Mouse (Mus musculus) forebrain, embryonic 11.5 days (tissue): ENCODE measurements at regions not wholly inside any gene's neighbourhood (a gene's known extent, or its start where the extent isn't known, plus 50 kb on each side); places are given as distances from the start of the nearest gene placed in this dataset.

ENCODE experiments used
- ATAC-seq: fragments of 200-750 bp; cut with Nextera tagmentation; replicated peaks from 2 replicates; pipeline ENCODE4 v1.8.0; 2017; ENCODE audit warnings: moderate TSS enrichment; ENCODE audit not compliant: low FRiP score
- DNase-seq: peaks from one replicate; pipeline ENCODE4 v3.0.0-alpha.2; 2017; ENCODE audit warnings: low spot score
- H3K27ac ChIP-seq: fragments of 300-500 bp; sonication (generic); 2 replicates; pipeline ENCODE4 v1.5.1; 2014; ENCODE audit warnings: low read depth, low read length
- H3K27me3 ChIP-seq: fragments of 300-500 bp; sonication (generic); 2 replicates; pipeline ENCODE4 v1.6.1; 2014; ENCODE audit warnings: mild to moderate bottlenecking, low read length, mixed read lengths; ENCODE audit not compliant: control insufficient read depth, insufficient read depth
- H3K36me3 ChIP-seq: fragments of 300-500 bp; sonication (generic); 2 replicates; pipeline ENCODE4 v1.6.1; 2014; ENCODE audit warnings: mild to moderate bottlenecking, low read length, moderate library complexity, mixed read lengths; ENCODE audit not compliant: control insufficient read depth, insufficient read depth
- H3K4me1 ChIP-seq: fragments of 300-500 bp; sonication (generic); replicated peaks from 2 replicates; pipeline ENCODE4 v1.6.1; 2014; ENCODE audit warnings: low read length, mixed read lengths; ENCODE audit not compliant: control insufficient read depth, insufficient read depth
- H3K4me2 ChIP-seq: fragments of 300-500 bp; sonication (generic); 2 replicates; pipeline ENCODE4 v1.6.1; 2014; ENCODE audit warnings: low read depth, mild to moderate bottlenecking, low read length, moderate library complexity, mixed read lengths; ENCODE audit not compliant: severe bottlenecking
- H3K4me3 ChIP-seq: fragments of 300-500 bp; sonication (generic); 2 replicates; pipeline ENCODE4 v1.5.1; 2014; ENCODE audit warnings: low read depth, low read length
- H3K9ac ChIP-seq: fragments of 300-500 bp; sonication (generic); 2 replicates; pipeline ENCODE4 v1.6.1; 2014; ENCODE audit warnings: low read length
- H3K9me3 ChIP-seq: fragments of 300-500 bp; sonication (generic); 2 replicates; pipeline ENCODE4 v1.6.1; 2016; ENCODE audit warnings: low read length, mixed read lengths; ENCODE audit not compliant: control insufficient read depth
- WGBS: fragments of 180-500 bp; shearing (Covaris S2); extraction: QIAGEN DNeasy Blood & Tissue Kit; methylation state at CpG from one replicate; pipeline ENCODE4 v1.1.7; 2014; 5-methylcytosine and 5-hydroxymethylcytosine counted together

DNA sequence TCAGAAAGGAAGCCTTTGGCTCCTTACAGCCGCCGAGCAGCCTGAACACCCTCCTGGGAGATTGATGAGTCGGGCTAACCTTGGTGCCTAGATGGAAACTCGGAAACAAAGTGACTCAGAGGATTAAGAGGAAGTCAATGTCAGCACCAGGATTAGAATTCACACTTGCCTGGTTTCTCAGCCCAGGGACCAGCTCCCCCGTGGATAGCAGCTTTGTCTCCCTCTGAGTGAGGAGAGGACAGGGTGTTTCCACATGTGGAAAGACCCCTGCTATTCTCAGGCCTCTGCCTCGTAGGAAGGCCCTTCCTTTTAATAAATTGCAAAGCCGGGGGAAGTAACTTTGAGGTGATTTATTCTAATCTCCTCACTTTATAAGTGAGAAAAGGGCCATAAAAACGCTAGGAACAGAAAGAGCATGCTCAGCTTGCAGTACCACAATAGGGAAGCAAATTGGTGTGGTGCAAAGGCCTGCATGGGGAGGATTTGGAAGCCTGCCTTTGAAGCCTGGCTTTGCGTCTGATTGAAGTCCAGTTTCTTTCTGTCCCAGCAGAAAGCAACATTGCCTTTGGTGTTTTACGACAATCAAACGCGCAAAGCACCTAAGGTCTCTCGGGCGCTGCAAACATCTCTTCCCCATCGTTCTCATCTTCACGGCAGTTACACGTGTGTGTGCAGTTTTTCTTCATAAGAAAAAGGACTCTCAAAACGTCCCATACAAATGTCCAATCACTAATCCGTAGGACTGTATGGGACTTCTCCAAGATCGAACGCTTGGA, 242.8 kb downstream of the Ndfip2 start:
- peak overlapping the region; percentile 57 for H3K27ac ChIP-seq

DNA sequence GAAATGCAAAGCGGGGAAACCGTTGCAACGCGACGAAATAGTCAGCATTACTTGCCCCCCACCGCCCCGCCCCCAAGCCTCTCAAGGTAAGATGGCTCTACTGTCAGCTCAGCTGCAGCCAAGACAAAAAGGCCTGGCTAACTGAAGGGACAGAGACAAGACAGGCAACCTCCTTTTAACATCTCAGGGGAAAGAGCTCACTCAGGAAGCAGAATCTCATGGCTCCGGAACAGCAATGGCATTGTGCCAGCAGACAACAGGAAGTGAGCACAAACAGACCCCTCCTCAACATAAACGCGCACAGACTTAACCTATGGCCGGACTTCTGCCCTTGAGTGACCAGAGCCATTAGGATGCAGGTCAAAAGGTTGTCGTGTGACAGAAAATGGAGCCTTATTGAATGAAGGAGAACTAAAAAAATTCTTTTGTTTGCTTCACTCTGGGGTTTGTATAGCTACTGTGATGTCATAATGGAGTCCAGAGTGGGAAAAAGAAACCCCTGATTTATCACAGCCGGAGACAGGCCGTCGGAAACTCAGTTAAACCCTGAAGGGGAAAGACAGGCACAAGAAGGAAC, 241.0 kb downstream of the Ndfip2 start:
- 17% methylated on average over 15 of the region's 15 CpGs for WGBS
- no peak overlapping the region for H3K27ac ChIP-seq
- no peaks in the 10 kb centered on the region for H3K36me3 ChIP-seq
- H3K4me1 ChIP-seq = peaks cover 26% of the 10 kb centered on the region; the same call in 1 of the 2 replicates
- peak overlapping the region; percentile 27; the same call in 1 of the 2 replicates for H3K9ac ChIP-seq
- peak; percentile 45 for DNase-seq
- no peak for ATAC-seq
- no peaks in the 10 kb centered on the region for H3K9me3 ChIP-seq
- H3K4me2 ChIP-seq = peak overlapping the region; percentile 40
- H3K4me3 ChIP-seq = no peak overlapping the region
- H3K27me3 ChIP-seq = peaks cover 12% of the 10 kb centered on the region

More for the DNA sequence above, 242.8 kb downstream of the Ndfip2 start:
- H3K4me3 ChIP-seq = no peak overlapping the region
- peak; percentile 68 for ATAC-seq
- H3K9me3 ChIP-seq = no peaks in the 10 kb centered on the region
- H3K9ac ChIP-seq = peak overlapping the region; percentile 20; the same call in 1 of the 2 replicates
- peaks cover 26% of the 10 kb centered on the region; the same call in 1 of the 2 replicates for H3K4me1 ChIP-seq
- peaks cover 12% of the 10 kb centered on the region for H3K27me3 ChIP-seq
- H3K36me3 ChIP-seq = no peaks in the 10 kb centered on the region
- peak overlapping the region; percentile 42; the same call in 1 of the 2 replicates for H3K4me2 ChIP-seq
- 3% methylated on average over 21 of the region's 21 CpGs for WGBS
- DNase-seq = peak; percentile 64

DNA sequence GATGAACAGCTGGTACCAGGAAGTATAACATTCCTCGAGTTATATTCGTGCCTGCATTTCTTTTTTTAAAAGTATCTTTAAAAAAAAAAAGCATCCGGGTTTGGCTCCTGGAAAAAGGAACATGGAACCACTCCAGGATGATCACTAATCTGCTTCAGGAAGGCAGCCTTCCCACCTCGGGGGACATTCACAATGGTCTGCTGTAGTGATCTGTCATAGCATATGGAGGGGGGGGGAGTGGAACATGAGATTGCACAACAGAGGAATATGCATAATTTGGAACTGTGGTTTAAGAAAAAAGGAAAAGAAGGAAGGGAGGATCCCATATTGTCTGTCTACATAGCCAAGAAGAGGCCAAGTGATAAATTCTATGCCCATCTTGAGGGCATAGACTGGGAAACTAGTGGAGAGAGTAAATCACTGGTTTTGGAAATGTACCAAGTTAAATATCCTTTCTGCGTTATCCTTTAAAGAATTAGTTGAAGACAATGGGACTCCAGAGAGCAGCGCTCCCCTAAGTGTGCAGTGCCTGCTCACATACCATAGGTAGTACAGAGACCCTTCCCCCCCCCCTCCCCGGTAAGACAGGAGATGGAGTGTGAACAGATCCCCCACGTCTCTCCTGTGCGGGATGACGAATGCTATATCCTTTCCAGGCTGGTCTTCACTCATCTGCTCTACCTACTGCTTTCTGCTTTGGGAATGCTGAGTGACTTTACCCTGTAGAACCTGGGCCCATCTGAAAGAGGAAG, 240.0 kb downstream of the Ndfip2 start:
- no peak overlapping the region for H3K9ac ChIP-seq
- DNase-seq (no peak), ATAC-seq (no peak)
- H3K4me2 ChIP-seq = no peak overlapping the region
- H3K36me3 ChIP-seq = no peaks in the 10 kb centered on the region
- H3K27me3 ChIP-seq = peaks cover 8% of the 10 kb centered on the region
- H3K4me3 ChIP-seq = no peak overlapping the region
- WGBS = 81% methylated on average over 10 of the region's 10 CpGs
- H3K9me3 ChIP-seq = no peaks in the 10 kb centered on the region
- H3K27ac ChIP-seq = no peak overlapping the region
- H3K4me1 ChIP-seq = peaks cover 26% of the 10 kb centered on the region; the same call in 1 of the 2 replicates

DNA sequence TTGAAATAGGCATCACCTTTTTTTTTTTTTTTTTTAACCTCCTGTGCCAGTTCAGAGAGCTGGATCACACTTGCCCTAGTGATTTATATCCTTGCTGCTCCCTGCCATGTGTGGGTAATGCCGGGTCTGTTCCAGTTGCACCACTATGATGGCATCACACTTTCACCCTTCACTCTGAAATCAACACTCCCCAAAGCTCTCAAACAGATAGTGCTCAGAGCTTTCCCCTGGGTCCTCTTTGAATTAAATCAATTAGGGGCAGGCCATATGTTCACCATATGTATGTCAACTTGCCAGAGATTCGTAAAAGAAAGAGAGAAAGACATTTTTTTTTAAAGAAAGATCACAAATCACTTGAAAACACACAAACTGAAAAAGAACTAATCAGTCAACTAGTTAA, 236.8 kb downstream of the Ndfip2 start:
- no peaks in the 10 kb centered on the region for H3K36me3 ChIP-seq
- H3K4me1 ChIP-seq = peaks cover 7% of the 10 kb centered on the region; the same call in 1 of the 2 replicates
- H3K9me3 ChIP-seq = no peaks in the 10 kb centered on the region
- H3K9ac ChIP-seq = no peak overlapping the region
- ATAC-seq (peak; percentile 34; the same call in 1 of the 2 replicates), DNase-seq (no peak)
- no peak overlapping the region for H3K4me3 ChIP-seq
- WGBS = 68% methylated on average over 2 of the region's 2 CpGs
- no peaks in the 10 kb centered on the region for H3K27me3 ChIP-seq
- H3K4me2 ChIP-seq = no peak overlapping the region
- H3K27ac ChIP-seq = no peak overlapping the region

DNA sequence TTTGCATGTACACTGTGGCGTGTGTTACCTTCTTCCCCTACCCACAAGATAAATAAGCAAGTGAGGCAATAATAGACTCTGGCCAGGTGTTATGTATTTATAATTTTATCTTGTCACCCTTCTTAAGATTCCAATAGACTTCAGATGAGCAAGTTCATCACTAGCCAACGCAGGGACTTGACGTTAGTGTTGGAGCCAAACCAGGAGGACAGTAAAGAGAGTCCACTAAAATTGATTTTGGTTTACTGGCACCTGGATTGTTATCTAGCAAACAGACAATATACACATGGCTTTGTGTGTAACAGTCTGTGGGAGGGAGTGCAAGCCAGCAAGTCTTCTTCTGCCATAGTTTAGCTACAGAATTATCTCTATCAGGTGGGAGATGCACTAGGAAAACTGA, 236.0 kb downstream of the Ndfip2 start:
- peaks cover 3% of the 10 kb centered on the region; the same call in 1 of the 2 replicates for H3K4me1 ChIP-seq
- H3K27me3 ChIP-seq = no peaks in the 10 kb centered on the region
- no peak overlapping the region for H3K4me3 ChIP-seq
- H3K9me3 ChIP-seq = no peaks in the 10 kb centered on the region
- no peak overlapping the region for H3K9ac ChIP-seq
- no peak overlapping the region for H3K4me2 ChIP-seq
- no peaks in the 10 kb centered on the region for H3K36me3 ChIP-seq
- H3K27ac ChIP-seq = no peak overlapping the region
- DNase-seq (no peak), ATAC-seq (no peak)
- 94% methylated on average over 3 of the region's 3 CpGs for WGBS

DNA sequence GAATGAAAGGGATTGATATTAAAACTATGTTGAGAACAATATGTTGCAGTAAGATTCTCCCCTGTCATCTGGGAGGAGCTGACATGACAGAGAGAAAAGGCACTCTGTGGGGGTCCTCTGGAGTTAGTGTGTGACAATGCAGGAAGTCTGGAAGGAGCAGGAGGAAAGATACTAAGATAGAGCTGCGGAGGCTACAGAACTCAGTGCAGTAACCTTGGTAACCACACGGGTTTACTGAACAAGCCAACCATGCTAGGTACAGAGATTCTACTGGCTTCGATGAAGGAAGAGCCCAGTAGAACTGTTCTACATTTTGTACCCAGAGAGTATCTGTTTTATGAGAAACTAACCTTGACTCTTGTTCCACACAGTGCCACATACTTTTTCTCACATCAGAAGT, 231.8 kb downstream of the Ndfip2 start:
- Histone ChIP-seq H3K9ac (no peak overlapping the region), H3K27me3 (peaks cover 4% of the 10 kb centered on the region; the same call in 1 of the 2 replicates), H3K36me3 (no peaks in the 10 kb centered on the region), H3K4me2 (no peak overlapping the region), H3K4me1 (no peaks in the 10 kb centered on the region), H3K9me3 (no peaks in the 10 kb centered on the region), H3K4me3 (no peak overlapping the region), H3K27ac (no peak overlapping the region)
- WGBS = 53% methylated on average over 3 of the region's 3 CpGs
- no peak for DNase-seq
- ATAC-seq = no peak

DNA sequence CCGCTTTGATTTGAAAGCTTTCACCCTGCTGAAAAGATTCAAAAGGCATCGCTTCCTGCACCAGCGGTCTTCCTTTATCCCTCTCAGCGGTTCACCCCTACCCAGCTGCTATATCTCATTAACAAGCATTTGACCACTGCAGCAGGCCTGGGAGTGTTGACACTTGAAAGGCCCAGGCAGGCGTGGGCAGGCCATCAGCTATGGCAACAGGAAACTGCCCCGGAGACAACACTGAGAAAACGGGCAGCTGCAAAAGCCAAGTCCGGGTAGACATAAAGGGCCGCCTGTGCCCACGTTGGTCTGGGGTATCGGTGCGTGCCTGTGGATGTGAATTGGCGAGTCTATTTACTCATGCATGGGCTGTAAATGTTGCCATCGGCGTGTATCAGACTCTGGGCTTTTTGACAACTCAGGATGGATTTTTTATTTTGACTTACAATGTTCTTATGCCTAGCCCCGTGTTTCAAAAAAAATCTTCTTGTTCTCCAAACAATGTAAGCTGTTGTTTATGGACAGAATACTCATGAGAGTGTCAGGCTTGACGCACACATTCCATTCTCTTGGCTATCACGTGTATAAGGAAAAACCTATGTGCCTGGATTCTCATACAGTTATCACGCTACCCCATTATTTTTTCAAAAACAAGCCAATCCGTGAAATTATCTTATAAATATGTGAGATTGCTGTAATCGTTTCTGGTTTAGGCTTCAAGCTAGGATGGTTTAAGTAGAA, 225.1 kb downstream of the Ndfip2 start:
- Histone ChIP-seq H3K36me3 (no peaks in the 10 kb centered on the region), H3K4me2 (peak overlapping the region; percentile 50), H3K9me3 (no peaks in the 10 kb centered on the region), H3K4me3 (peak overlapping the region; percentile 17), H3K27me3 (peaks cover 23% of the 10 kb centered on the region), H3K4me1 (no peaks in the 10 kb centered on the region; the same call in 1 of the 2 replicates), H3K9ac (peak overlapping the region; percentile 56), H3K27ac (peak overlapping the region; percentile 2)
- DNase-seq = peak; percentile 83
- 9% methylated on average over 21 of the region's 21 CpGs for WGBS
- peak; percentile 95 for ATAC-seq
